Mouse (Mus musculus): Measurements from ENCODE around the gene Serf2.

DNA sequence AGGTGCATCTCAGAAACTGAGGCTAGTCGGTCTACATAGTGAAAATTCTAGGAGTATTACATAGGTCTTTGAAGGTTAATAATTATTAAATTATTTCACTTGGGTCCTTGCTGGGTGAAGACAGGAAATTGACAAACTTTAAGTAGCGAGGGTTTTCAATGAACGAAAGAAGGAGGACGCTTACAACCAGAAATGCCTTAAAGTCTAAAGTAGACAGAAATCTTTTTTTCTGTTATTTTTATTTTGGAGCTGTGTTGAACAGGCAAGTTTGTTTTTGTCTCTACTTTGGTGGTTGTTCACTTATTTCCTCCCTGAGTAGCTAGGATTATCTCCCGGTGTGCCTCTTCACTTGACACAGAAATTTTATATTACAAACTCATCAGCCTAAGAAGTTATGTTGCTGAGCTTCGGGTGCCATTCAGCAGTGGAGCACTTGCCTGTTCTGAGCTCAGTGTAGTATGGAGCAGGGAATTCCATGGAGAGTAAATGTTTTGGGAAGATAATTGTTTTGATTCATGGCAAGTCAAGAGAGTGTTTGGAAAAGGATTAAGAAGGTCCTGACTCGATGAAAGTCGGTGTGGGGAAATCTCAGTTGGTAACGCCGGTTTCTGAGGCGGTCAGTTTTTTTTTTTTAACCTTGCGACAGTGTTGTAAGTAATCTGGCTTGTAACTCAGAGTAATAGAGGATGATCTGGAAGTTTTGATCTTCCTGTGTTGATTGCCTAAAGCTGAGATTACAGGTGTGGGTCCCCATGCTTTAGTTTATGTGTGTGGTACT, 58.4 kb downstream of the Serf2 start:
- TF ChIP-seq POLR2A (IDR thresholded peaks at IDR 0.05; ENCODE audit: borderline replicate concordance, control insufficient read depth, low read depth, low read length) (no peak), CTCF (IDR thresholded peaks at IDR 0.05; ENCODE audit: control insufficient read depth, insufficient read depth, low read length) (no peak)

All from bone marrow, adult 2 months (tissue).